ENCODE assay signal across 24 mouse cellular contexts in genomic region chr15:36929088-36929487, GRCm38 (mm10).
"Had no signal": no experiment of that assay in that cellular context is flagged by ENCODE, and none has a peak within 500 bp of the region (broad histone marks: within the 10 kb centered on the region; RNA-seq: fewer than 3 reads in every experiment).

No protein-coding gene starts in this region.

- H3K27ac ChIP-seq: embryonic facial prominence, embryonic 10.5 days; embryonic facial prominence, embryonic 12.5 days; embryonic facial prominence, embryonic 13.5 days; embryonic facial prominence, embryonic 15.5 days; forebrain, embryonic 10.5 days; forebrain, embryonic 12.5 days; forebrain, embryonic 13.5 days; forebrain, embryonic 15.5 days; gastrocnemius, adult 2 months; heart, adult 2 months had no signal

- H3K4me3 ChIP-seq: embryonic facial prominence, embryonic 10.5 days; embryonic facial prominence, embryonic 12.5 days; embryonic facial prominence, embryonic 13.5 days; embryonic facial prominence, embryonic 15.5 days; erythroblast, embryonic 14.5 days; forebrain, embryonic 10.5 days; forebrain, embryonic 12.5 days; forebrain, embryonic 13.5 days; forebrain, embryonic 15.5 days; gastrocnemius, adult 2 months; heart, adult 2 months had no signal

- H3K27me3 ChIP-seq: embryonic facial prominence, embryonic 12.5 days; embryonic facial prominence, embryonic 13.5 days; embryonic facial prominence, embryonic 15.5 days; forebrain, embryonic 12.5 days; forebrain, embryonic 13.5 days; forebrain, embryonic 15.5 days had no signal

- DNase-seq: cerebellum, adult 9-11 months; cerebellum, postnatal 10 days; cerebellum, postnatal 14 days; cerebellum, postnatal 25 days; cerebellum, postnatal 36 days; embryo, embryonic 11 days; forebrain, postnatal 0 days; gastrocnemius, adult 2 months; gastrocnemius, postnatal 10 days; gastrocnemius, postnatal 14 days; gastrocnemius, postnatal 25 days; gastrocnemius, postnatal 36 days; heart, adult 11 months; heart, adult 18-20 months; heart, adult 2 months had no signal

- H3K9me3 ChIP-seq: embryonic facial prominence, embryonic 10.5 days; embryonic facial prominence, embryonic 12.5 days; embryonic facial prominence, embryonic 13.5 days; embryonic facial prominence, embryonic 15.5 days; forebrain, embryonic 10.5 days; forebrain, embryonic 12.5 days; forebrain, embryonic 13.5 days; forebrain, embryonic 15.5 days had no signal

- H3K4me1 ChIP-seq: embryonic facial prominence, embryonic 12.5 days; embryonic facial prominence, embryonic 13.5 days; forebrain, embryonic 10.5 days; forebrain, embryonic 12.5 days; forebrain, embryonic 13.5 days; forebrain, embryonic 15.5 days had no signal

- H3K36me3 ChIP-seq: embryonic facial prominence, embryonic 10.5 days; embryonic facial prominence, embryonic 12.5 days; embryonic facial prominence, embryonic 13.5 days; embryonic facial prominence, embryonic 15.5 days; forebrain, embryonic 10.5 days; forebrain, embryonic 12.5 days; forebrain, embryonic 15.5 days had no signal
